Mouse (Mus musculus): ENCODE measurements around the gene Rft1. TPM values are rescaled to one million over a fixed set of nuclear protein-coding genes. Genes with fewer than 3 reads are reported as not detected.

Rft1 gene
- 10 to 100 TPM; 24.7 to 25.4 TPM for total RNA-seq (2021)
- polyA plus RNA-seq (2012; rRNA removed) = 16.3 and 17.1 TPM in 2 replicates
- long read RNA-seq, transcript Rft1-201 (13 exons, 2,387 nt) = major isoform, 19 of 23 reads
- long read RNA-seq, partial matches to known transcripts = 1 of 23 reads
- long read RNA-seq, other reads (novel, unspliced or antisense) = 2 of 23 reads

GRCm38 (mm10) chr14:30653943-30654659 lies at the start of gene Rft1:
TSS of gene Rft1 (plus strand) at chr14:30654360.
- peak; percentile 98 for DNase-seq

- no peak for DNase-seq
These were observed 47.3 kb upstream of the Rft1 start for GRCm38 (mm10) chr14:30606817-30607216.

GRCm38 (mm10) chr14:30607696-30608095 lies 46.5 kb upstream of the Rft1 start:
- DNase-seq = no peak

GRCm38 (mm10) chr14:30608176-30608575 lies 46.0 kb upstream of the Rft1 start:
- no peak for DNase-seq

- no peak for DNase-seq
These were observed 44.7 kb upstream of the Rft1 start for GRCm38 (mm10) chr14:30609499-30609898.

- no peak for DNase-seq
These were observed 43.9 kb upstream of the Rft1 start for GRCm38 (mm10) chr14:30610304-30610703.

- no peak for DNase-seq
These were observed 43.2 kb upstream of the Rft1 start for GRCm38 (mm10) chr14:30610940-30611339.

- DNase-seq = peak; percentile 87
These were observed 41.6 kb upstream of the Rft1 start for GRCm38 (mm10) chr14:30612523-30612922.

GRCm38 (mm10) chr14:30612962-30613715 lies 41.0 kb upstream of the Rft1 start:
- peak; percentile 70 for DNase-seq

- DNase-seq = peak; percentile 56
These were observed 37.4 kb upstream of the Rft1 start for GRCm38 (mm10) chr14:30616751-30617150.

- peak; percentile 55 for DNase-seq
These were observed 35.3 kb upstream of the Rft1 start for GRCm38 (mm10) chr14:30618746-30619275.

GRCm38 (mm10) chr14:30619982-30620578 lies 34.1 kb upstream of the Rft1 start:
- DNase-seq = no peak

- DNase-seq = peak; percentile 40
These were observed 32.0 kb upstream of the Rft1 start for GRCm38 (mm10) chr14:30622130-30622529.

GRCm38 (mm10) chr14:30622556-30622955 lies 31.6 kb upstream of the Rft1 start:
- no peak for DNase-seq

GRCm38 (mm10) chr14:30624277-30624721 lies 29.9 kb upstream of the Rft1 start:
- DNase-seq = peak; percentile 44

- DNase-seq = peak; percentile 84
These were observed 28.9 kb upstream of the Rft1 start for GRCm38 (mm10) chr14:30625131-30625807.

GRCm38 (mm10) chr14:30625856-30626726 lies 28.1 kb upstream of the Rft1 start, which contains the start of gene Prkcd:
TSS of gene Prkcd (minus strand) at chr14:30626210.
- peak; percentile 94 for DNase-seq

GRCm38 (mm10) chr14:30626756-30627742 lies 27.1 kb upstream of the Rft1 start:
- DNase-seq = no peak

GRCm38 (mm10) chr14:30628235-30628634 lies 25.9 kb upstream of the Rft1 start:
- no peak for DNase-seq
